Mouse (Mus musculus): Measurements from ENCODE around the gene Vsig2. TPM values are rescaled to one million over a fixed set of nuclear protein-coding genes. Genes with fewer than 3 reads are reported as not detected.

Gene Vsig2
- polyA plus RNA-seq, 1 experiment from 2014 or later = 0.69 TPM

GRCm38 (mm10) chr9:37554279-37554678, 15.2 kb downstream of the Vsig2 start:
- WGBS = 91% methylated on average over 1 of the region's 1 CpGs
- ATAC-seq (replicated peaks) = no peak
- H3K36me3 ChIP-seq = no peaks in the 10 kb centered on the region
- no peak overlapping the region for H3K27ac ChIP-seq (replicated peaks)
- H3K9me3 ChIP-seq = no peaks in the 10 kb centered on the region
- H3K4me2 ChIP-seq (replicated peaks) = no peak overlapping the region
- H3K9ac ChIP-seq (replicated peaks) = no peak overlapping the region
- peaks cover 21% of the 10 kb centered on the region for H3K4me1 ChIP-seq
- H3K27me3 ChIP-seq = peaks cover 40% of the 10 kb centered on the region
- no peak overlapping the region for H3K4me3 ChIP-seq

DNA sequence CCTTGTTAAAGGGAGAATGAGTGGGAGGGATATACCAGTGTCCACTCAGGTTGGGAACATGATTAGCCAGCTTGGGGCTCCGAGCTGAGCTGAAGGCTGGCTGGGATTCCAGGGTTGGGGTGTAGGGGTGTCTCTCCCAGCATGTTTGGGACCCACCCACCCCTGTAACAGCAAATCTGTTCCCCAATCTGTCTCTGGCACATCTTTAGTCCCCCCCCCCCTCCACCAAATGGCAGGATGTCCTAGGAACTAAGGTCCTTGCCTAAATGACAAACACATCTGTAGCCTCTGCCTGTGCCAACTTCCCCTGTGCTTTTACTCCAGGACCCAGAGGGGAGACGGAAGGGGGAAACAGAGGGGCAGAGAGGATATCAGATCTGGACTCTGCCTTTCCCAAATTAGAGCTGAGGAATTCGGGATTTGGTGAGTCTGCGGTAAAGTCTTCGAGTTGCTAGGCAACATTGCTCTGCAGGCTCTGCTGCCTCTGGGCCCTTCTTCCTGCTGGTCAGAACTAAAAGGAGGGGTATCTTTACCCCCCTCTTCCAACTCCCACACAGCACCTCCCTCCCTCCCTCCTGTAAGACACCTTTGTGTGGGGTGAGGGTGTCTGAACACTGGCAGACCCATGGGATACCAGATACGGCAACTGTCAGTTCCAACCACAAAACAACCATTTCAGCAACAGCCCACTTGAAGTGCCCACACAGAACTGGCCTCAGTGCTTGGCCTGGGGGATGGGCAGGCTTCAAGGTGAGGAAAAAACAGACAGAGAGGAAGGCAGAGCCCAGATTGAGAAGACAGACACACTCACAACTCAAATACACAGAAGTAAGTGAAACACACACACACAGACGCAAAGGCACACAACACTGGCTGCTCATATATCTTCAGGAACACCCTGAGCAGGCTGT, 16.0 kb downstream of the Vsig2 start, which contains the start of gene Siae:
TSS of gene Siae (plus strand) at position 861 of the 911 bp plus-strand sequence.
- ATAC-seq (replicated peaks) = no peak
- no peak within 1 kb of the TSS for H3K4me3 ChIP-seq
- peaks cover 21% of the 10 kb centered on the region for H3K4me1 ChIP-seq
- H3K27ac ChIP-seq (replicated peaks) = no peak within 1 kb of the TSS
- no peak within 1 kb of the TSS for H3K4me2 ChIP-seq (replicated peaks)
- 22% methylated on average over 7 of the region's 7 CpGs for WGBS
- H3K36me3 ChIP-seq = no peaks in the 10 kb centered on the region
- peaks cover 33% of the 10 kb centered on the region for H3K27me3 ChIP-seq
- no peak within 1 kb of the TSS for H3K9ac ChIP-seq (replicated peaks)
- H3K9me3 ChIP-seq = no peaks in the 10 kb centered on the region

GRCm38 (mm10) chr9:37556366-37556765, 17.3 kb downstream of the Vsig2 start:
- H3K4me1 ChIP-seq = peaks cover 21% of the 10 kb centered on the region
- no peak overlapping the region for H3K9ac ChIP-seq (replicated peaks)
- no peaks in the 10 kb centered on the region for H3K36me3 ChIP-seq
- no peak overlapping the region for H3K4me2 ChIP-seq (replicated peaks)
- H3K9me3 ChIP-seq = no peaks in the 10 kb centered on the region
- H3K4me3 ChIP-seq = no peak overlapping the region
- ATAC-seq (replicated peaks) = no peak
- H3K27ac ChIP-seq (replicated peaks) = no peak overlapping the region
- WGBS = 75% methylated on average over 3 of the region's 3 CpGs
- H3K27me3 ChIP-seq = peaks cover 21% of the 10 kb centered on the region

GRCm38 (mm10) chr9:37560617-37561016, 21.6 kb downstream of the Vsig2 start:
- Histone ChIP-seq H3K4me1 (no peaks in the 10 kb centered on the region), H3K4me3 (no peak overlapping the region), H3K9ac (replicated peaks) (no peak overlapping the region), H3K27me3 (no peaks in the 10 kb centered on the region), H3K36me3 (no peaks in the 10 kb centered on the region), H3K27ac (replicated peaks) (no peak overlapping the region), H3K4me2 (replicated peaks) (no peak overlapping the region), H3K9me3 (no peaks in the 10 kb centered on the region)
- no peak for ATAC-seq (replicated peaks)
- 90% methylated on average over 2 of the region's 2 CpGs for WGBS

DNA sequence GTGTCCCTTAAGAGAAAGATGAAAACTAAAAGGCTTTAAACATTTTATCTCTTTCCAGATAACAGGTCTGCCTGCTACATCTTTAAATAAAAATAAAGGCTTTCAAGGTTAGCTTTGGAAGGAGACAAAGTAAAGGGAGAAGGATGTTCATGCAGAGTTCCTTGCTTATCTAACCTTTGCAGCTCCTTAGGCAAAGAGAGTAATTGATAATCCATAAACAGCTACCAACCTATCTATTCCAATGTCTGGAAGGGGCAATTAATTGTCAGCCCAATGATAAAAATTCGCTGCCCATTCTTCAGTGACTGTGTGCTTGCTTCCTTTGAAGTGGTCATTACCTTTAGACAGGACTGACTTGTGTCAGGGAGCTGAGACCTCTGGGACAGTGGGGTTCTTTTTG, 24.8 kb downstream of the Vsig2 start:
- no peaks in the 10 kb centered on the region for H3K27me3 ChIP-seq
- peaks cover 13% of the 10 kb centered on the region for H3K4me1 ChIP-seq
- H3K4me2 ChIP-seq (replicated peaks) = no peak overlapping the region
- H3K36me3 ChIP-seq = no peaks in the 10 kb centered on the region
- H3K9me3 ChIP-seq = no peaks in the 10 kb centered on the region
- no peak overlapping the region for H3K27ac ChIP-seq (replicated peaks)
- H3K9ac ChIP-seq (replicated peaks) = no peak overlapping the region
- no peak overlapping the region for H3K4me3 ChIP-seq
- WGBS = 55% methylated on average over 1 of the region's 1 CpGs
- no peak for ATAC-seq (replicated peaks)

DNA sequence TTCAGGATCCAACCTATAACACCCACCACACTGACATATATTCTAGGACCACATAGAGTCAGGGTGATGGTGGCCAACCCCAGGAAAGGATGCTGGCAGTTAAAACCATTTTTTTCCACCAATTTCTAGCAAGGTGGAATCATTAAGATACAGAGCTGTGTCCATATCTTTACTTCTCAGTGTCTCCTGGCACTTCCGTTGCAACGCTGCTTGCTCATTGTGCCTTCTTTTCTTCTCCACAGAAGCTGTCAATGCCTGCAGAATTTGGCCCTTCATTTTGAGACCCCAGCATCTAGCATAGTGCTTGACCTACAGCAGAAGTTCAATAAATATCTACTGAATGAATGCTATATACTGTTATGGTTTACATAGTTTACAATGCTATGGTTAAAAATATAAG, 28.0 kb downstream of the Vsig2 start:
- peaks cover 14% of the 10 kb centered on the region for H3K4me1 ChIP-seq
- no peak overlapping the region for H3K9ac ChIP-seq (replicated peaks)
- H3K27me3 ChIP-seq = no peaks in the 10 kb centered on the region
- 92% methylated on average over 2 of the region's 2 CpGs for WGBS
- H3K4me3 ChIP-seq = no peak overlapping the region
- no peaks in the 10 kb centered on the region for H3K9me3 ChIP-seq
- H3K27ac ChIP-seq (replicated peaks) = no peak overlapping the region
- no peak overlapping the region for H3K4me2 ChIP-seq (replicated peaks)
- ATAC-seq (replicated peaks) = no peak
- no peaks in the 10 kb centered on the region for H3K36me3 ChIP-seq

DNA sequence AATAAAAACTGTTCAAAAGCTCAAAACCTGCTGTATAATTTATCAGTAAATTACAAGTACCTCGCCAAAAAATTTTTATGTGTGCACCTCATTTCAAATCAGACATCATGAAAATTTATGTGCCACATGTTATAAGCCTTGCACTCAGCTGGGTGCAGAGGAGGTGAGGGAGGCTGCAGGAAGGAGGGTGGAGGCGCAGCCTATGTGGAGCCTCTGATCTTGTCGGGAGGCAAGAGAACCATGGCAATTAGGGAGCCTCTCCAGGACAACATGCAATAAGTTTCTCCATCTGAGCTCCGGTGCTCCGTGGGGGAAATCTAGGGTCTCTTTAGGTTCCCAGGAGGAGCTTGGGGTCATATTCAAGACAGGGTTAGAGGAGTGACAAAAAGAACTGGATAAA, 28.4 kb downstream of the Vsig2 start:
- 58% methylated on average over 5 of the region's 5 CpGs for whole genome bisulfite sequencing
- H3K27me3 ChIP-seq = no peaks in the 10 kb centered on the region
- H3K27ac ChIP-seq (replicated peaks) = no peak overlapping the region
- H3K4me3 ChIP-seq = no peak overlapping the region
- H3K9me3 ChIP-seq = no peaks in the 10 kb centered on the region
- peaks cover 14% of the 10 kb centered on the region for H3K4me1 ChIP-seq
- no peak overlapping the region for H3K9ac ChIP-seq (replicated peaks)
- H3K4me2 ChIP-seq (replicated peaks) = no peak overlapping the region
- no peaks in the 10 kb centered on the region for H3K36me3 ChIP-seq
- ATAC-seq (replicated peaks) = no peak

GRCm38 (mm10) chr9:37567892-37568604, 29.0 kb downstream of the Vsig2 start:
- Histone ChIP-seq H3K27me3 (no peaks in the 10 kb centered on the region), H3K9me3 (no peaks in the 10 kb centered on the region), H3K36me3 (no peaks in the 10 kb centered on the region), H3K4me1 (peaks cover 14% of the 10 kb centered on the region), H3K27ac (replicated peaks) (no peak overlapping the region), H3K9ac (replicated peaks) (no peak overlapping the region), H3K4me3 (no peak overlapping the region), H3K4me2 (replicated peaks) (no peak overlapping the region)
- ATAC-seq (replicated peaks) = peak; percentile 43
- WGBS = 50% methylated on average over 15 of the region's 15 CpGs

DNA sequence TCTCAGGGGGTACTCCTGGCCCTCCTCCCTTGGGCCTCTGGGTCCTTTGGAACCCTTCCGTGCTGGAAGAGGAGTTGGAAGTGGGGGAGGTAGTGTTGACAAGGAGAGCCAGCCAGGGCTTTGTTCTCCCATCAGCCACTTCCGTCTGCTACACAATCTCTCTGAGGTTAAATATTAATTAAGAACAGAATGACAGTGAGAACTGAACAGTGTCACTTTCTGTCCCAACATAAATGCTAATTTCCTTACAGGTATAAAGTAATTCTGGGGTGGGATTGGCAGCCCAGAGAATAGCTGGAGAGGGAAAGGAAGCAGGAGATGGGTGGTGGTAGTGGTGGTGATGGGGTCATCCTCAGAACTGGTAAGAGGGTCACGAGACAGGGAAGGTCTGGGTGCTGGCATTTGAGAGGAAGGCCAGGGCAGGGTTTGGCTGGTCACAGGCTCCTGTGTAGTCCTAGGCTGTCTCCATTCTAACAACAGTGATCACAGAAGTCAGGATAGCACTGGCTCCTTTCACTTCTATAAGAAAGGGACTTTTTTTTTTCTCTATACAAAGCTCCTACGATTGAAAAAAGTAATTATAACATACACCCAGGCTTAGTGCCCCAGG, 29.7 kb downstream of the Vsig2 start:
- H3K36me3 ChIP-seq = no peaks in the 10 kb centered on the region
- no peak overlapping the region for H3K27ac ChIP-seq (replicated peaks)
- no peak overlapping the region for H3K9ac ChIP-seq (replicated peaks)
- H3K4me1 ChIP-seq = peaks cover 14% of the 10 kb centered on the region
- H3K27me3 ChIP-seq = no peaks in the 10 kb centered on the region
- ATAC-seq (replicated peaks) = peak; percentile 43; the same call in 1 of the 2 replicates
- H3K9me3 ChIP-seq = no peaks in the 10 kb centered on the region
- 36% methylated on average over 4 of the region's 4 CpGs for WGBS
- no peak overlapping the region for H3K4me3 ChIP-seq
- no peak overlapping the region for H3K4me2 ChIP-seq (replicated peaks)

DNA sequence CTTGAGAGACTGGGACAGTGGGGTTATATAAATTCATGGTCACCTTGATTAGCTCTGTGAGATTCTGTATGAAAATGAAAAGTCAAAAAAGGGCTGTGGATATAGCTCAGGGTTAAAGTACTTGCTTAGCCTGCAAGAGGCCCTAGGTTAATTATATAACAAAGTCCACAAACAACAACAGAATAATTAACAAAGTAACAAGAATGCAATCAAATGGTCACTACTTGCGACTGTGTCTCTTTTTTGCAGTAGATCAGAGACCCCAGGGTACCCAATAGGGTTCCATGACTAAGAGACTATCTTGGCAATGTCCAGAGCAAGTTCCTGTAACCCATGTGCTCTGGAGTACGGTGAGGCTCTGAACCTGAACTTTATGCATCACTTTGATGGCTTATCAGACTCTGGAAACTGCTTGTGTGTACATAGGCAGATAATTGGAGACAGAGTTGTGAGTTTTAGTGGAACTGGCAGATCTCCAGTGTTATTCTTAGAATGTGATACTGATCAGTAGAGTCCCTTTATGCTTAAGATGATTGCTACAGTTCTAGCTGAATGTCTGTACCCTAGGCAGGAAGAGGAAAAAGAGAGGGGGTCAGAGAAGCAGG, 30.3 kb downstream of the Vsig2 start:
- no peak overlapping the region for H3K9ac ChIP-seq (replicated peaks)
- H3K27ac ChIP-seq (replicated peaks) = no peak overlapping the region
- H3K4me3 ChIP-seq = no peak overlapping the region
- peaks cover 14% of the 10 kb centered on the region for H3K4me1 ChIP-seq
- no peaks in the 10 kb centered on the region for H3K9me3 ChIP-seq
- 88% methylated on average over 2 of the region's 2 CpGs for WGBS
- H3K36me3 ChIP-seq = no peaks in the 10 kb centered on the region
- no peak overlapping the region for H3K4me2 ChIP-seq (replicated peaks)
- ATAC-seq (replicated peaks) = no peak
- H3K27me3 ChIP-seq = no peaks in the 10 kb centered on the region

DNA sequence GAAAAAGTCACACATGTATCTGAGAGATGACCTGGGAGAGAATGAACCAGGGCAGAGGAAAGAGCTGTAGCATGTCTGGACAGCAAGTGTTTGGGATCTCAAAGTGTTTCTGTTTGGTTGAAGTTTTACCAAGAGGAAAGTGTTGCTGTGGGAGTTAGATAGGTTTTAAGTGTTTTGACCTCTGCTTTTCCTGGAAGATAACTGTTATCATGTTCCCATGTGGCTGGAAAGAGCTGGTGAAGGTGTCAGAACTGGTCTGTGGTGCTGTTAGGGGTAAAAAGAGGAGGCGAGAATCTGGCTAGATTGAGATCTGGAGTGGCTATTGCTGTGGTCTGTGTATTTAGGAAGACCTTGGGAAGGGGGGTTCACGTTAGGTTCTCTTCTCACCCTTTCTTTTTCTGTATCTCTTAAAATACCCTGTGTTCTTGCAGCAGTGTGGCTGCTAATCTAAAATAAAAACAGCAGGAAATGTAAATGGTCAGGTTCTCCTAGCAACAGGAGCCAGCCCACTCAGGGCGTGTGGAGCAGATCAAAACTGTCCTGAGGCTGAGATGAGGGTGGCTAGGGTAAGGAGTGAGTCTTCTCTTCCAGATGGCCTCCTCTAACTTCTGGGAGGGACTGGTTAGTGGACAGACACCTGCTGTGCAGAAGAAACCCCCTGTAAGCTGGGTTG, 33.3 kb downstream of the Vsig2 start:
- 68% methylated on average over 3 of the region's 3 CpGs for WGBS
- Histone ChIP-seq H3K4me1 (peaks cover 29% of the 10 kb centered on the region), H3K27me3 (no peaks in the 10 kb centered on the region), H3K4me2 (replicated peaks) (no peak overlapping the region), H3K27ac (replicated peaks) (no peak overlapping the region), H3K4me3 (no peak overlapping the region), H3K9me3 (no peaks in the 10 kb centered on the region), H3K36me3 (no peaks in the 10 kb centered on the region), H3K9ac (replicated peaks) (no peak overlapping the region)
- no peak for ATAC-seq (replicated peaks)

Measured in forebrain, embryonic 15.5 days (tissue).